Mouse (Mus musculus) midbrain, postnatal 0 days (tissue): Measurements from ENCODE around the gene Glp2r. TPM values are rescaled to one million over a fixed set of nuclear protein-coding genes. Genes with fewer than 3 reads are reported as not detected.
A peak's percentile ranks its signal among the peaks of the same experiment; 100 is the strongest.

Experiments used
- ATAC-seq: fragments of 200-750 bp; cut with Nextera tagmentation; 2 replicates; pipeline ENCODE4 v1.8.0; 2017; ENCODE audit warnings: moderate number of reproducible peaks, mild to moderate bottlenecking, moderate TSS enrichment, moderate library complexity; ENCODE audit not compliant: low FRiP score
- DNase-seq: peaks from one replicate; pipeline ENCODE4 v3.0.0-alpha.2; 2015; ENCODE audit warnings: low spot score
- H3K27ac ChIP-seq: fragments of 300-500 bp; sonication (generic); 2 replicates; pipeline ENCODE4 v1.5.1; 2014; ENCODE audit warnings: low read depth, mild to moderate bottlenecking, low read length, mixed read lengths
- H3K27me3 ChIP-seq: fragments of 300-500 bp; sonication (generic); 2 replicates; pipeline ENCODE4 v1.6.1; 2014; ENCODE audit warnings: low read length, control low read depth, mixed read lengths; ENCODE audit not compliant: insufficient read depth
- H3K36me3 ChIP-seq: fragments of 300-500 bp; sonication (generic); 2 replicates; pipeline ENCODE4 v1.6.1; 2014; ENCODE audit warnings: low read length, control low read depth, mixed read lengths; ENCODE audit not compliant: insufficient read depth
- H3K4me1 ChIP-seq: fragments of 300-500 bp; sonication (generic); 2 replicates; pipeline ENCODE4 v1.6.1; 2014; ENCODE audit warnings: mild to moderate bottlenecking, control low read depth, antibody characterized with exemption, low read length, mixed read lengths; ENCODE audit not compliant: insufficient read depth
- H3K4me2 ChIP-seq: fragments of 300-500 bp; sonication (generic); 2 replicates; pipeline ENCODE4 v1.6.1; 2014; ENCODE audit warnings: low read depth, mild to moderate bottlenecking, low read length, mixed read lengths; ENCODE audit not compliant: poor library complexity, severe bottlenecking
- H3K4me3 ChIP-seq: fragments of 300-500 bp; sonication (generic); 2 replicates; pipeline ENCODE4 v1.5.1; 2014; ENCODE audit warnings: low read depth, mild to moderate bottlenecking, low read length, moderate library complexity
- H3K9ac ChIP-seq: fragments of 300-500 bp; sonication (generic); replicated peaks from 2 replicates; pipeline ENCODE4 v1.6.1; 2014; ENCODE audit warnings: mild to moderate bottlenecking, low read length, moderate library complexity, mixed read lengths; ENCODE audit not compliant: poor library complexity, severe bottlenecking
- H3K9me3 ChIP-seq: fragments of 300-500 bp; sonication (generic); 2 replicates; pipeline ENCODE4 v1.6.1; 2016; ENCODE audit warnings: low read length, control low read depth
- CTCF ChIP-seq: IDR thresholded peaks from 2 replicates; pipeline ENCODE4 v1.5.1; 2016; ENCODE audit warnings: antibody characterized with exemption, mild to moderate bottlenecking
- WGBS: fragments of 180-500 bp; shearing (Covaris S2); extraction: QIAGEN DNeasy Blood & Tissue Kit; methylation state at CpG from one replicate; pipeline ENCODE4 v1.1.7; 2014; 5-methylcytosine and 5-hydroxymethylcytosine counted together
- polyA plus RNA-seq: library from polyadenylated mRNA; unstranded; fragments of >200 nt; fragmentation: Nextera tagmentation; extraction: Ambion mirVana; gene quantifications from 2 replicates; pipeline ENCODE4 v1.2.1, GENCODE M21; 2015
- total RNA-seq: library from RNA; depleted of rRNA; stranded (reverse); fragments of >200 nt; gene quantifications from 2 replicates; pipeline ENCODE4 v1.2.3, GENCODE M21; 2014

Gene Glp2r
- total and polyA plus RNA-seq, 2 experiments from 2014 or later: 0.07 to 0.11 TPM

DNA sequence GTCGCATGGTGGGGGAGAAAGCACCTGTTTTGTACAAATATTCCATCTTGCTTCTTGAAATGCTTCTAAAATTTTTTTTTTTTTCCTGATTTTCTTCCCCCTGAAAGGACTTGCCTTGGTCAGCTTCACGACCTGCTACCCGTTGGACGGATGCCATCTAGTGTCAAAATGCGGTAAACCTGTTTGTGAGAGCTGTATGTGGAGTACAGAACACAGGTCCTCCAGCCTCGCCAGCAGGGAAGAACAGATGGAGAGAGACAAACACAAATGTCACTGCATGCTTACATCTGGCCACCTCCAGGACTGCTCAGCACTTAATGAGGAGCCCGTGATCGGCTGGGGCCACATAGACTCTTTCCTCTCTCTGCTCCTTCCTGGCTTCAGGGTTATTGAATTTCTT lies 1.6 kb upstream of the Glp2r start:
- 24% methylated on average over 8 of the region's 8 CpGs for WGBS
- no peaks in the 10 kb centered on the region for H3K36me3 ChIP-seq
- no peak overlapping the region for H3K4me2 ChIP-seq
- H3K27me3 ChIP-seq: no peaks in the 10 kb centered on the region
- DNase-seq: peak; percentile 89
- H3K27ac ChIP-seq: no peak overlapping the region
- ATAC-seq: no peak
- no peak overlapping the region for H3K4me3 ChIP-seq
- TF ChIP-seq CTCF: peak; percentile 78
- no peaks in the 10 kb centered on the region for H3K4me1 ChIP-seq
- H3K9me3 ChIP-seq: no peaks in the 10 kb centered on the region
- no peak overlapping the region for H3K9ac ChIP-seq

DNA sequence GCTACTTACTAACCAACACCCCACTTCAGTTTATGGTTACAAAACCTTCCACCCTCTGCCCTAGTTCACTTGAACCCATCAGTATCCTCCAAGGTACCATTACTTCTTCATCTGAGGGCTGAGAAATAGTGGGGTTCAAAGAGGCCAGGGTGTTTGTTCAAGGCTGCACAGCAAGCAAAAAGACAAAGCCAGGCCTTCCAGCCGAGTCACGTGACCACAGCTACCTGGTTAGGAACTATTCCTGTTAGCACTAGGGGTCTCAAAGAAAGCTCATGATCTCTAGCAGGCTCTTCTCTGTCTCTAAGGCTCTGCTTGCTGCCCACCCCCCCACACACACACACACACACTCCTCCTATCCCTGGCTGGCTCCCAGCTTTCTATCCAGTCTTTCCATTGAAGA lies 738 bp upstream of the Glp2r start:
- Histone ChIP-seq H3K4me2 (no peak overlapping the region), H3K9ac (no peak overlapping the region), H3K4me3 (no peak overlapping the region), H3K9me3 (no peaks in the 10 kb centered on the region), H3K27me3 (no peaks in the 10 kb centered on the region), H3K27ac (no peak overlapping the region), H3K4me1 (no peaks in the 10 kb centered on the region), H3K36me3 (no peaks in the 10 kb centered on the region)
- WGBS: 87% methylated on average over 2 of the region's 2 CpGs
- TF ChIP-seq CTCF: no peak
- no peak for ATAC-seq
- no peak for DNase-seq

DNA sequence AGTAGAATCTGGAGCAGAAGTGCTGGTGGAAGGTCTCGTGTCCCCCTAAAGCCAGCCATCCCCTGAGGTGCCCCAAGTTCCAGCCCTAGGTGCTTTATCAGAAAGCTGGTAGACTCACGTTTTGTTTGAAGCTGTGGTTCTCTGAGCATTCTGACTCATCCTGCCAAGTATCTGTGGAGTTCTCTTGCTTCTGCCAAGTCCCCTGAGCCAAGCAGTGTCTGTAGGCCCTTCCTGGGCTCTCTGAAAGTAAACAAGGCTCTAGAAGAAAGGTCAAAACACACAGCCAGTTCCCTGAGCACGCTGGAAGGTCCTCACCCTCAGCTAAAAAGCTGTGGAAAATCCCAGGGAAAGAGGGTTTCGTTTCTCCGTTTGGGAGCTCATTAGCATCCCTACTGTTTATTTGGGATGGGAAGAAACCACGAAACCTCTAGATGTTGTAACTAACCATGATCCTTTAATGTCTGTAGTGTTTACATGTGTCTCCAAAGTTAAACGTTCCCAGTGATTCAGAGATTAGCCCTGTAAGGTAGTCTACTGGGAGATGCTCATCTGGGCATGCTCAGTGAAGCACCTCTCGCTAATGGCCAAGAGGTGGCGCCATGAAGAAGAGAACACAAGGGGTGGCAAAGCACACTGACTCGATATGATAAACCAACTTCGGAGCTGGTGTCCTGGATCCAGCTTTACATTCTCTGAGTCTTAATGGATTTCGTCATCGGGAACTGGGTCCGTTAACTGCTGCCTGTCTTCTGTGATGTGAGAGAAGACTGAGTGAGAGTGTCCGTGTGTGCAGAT lies 13.4 kb downstream of the Glp2r start:
- no peaks in the 10 kb centered on the region for H3K9me3 ChIP-seq
- H3K4me2 ChIP-seq: no peak overlapping the region
- DNase-seq (no peak), ATAC-seq (no peak)
- no peaks in the 10 kb centered on the region for H3K27me3 ChIP-seq
- no peaks in the 10 kb centered on the region for H3K36me3 ChIP-seq
- no peak overlapping the region for H3K9ac ChIP-seq
- TF ChIP-seq CTCF: peak; percentile 16; the same call in 1 of the 2 replicates
- no peak overlapping the region for H3K4me3 ChIP-seq
- no peaks in the 10 kb centered on the region for H3K4me1 ChIP-seq
- no peak overlapping the region for H3K27ac ChIP-seq
- 71% methylated on average over 15 of the region's 15 CpGs for WGBS

DNA sequence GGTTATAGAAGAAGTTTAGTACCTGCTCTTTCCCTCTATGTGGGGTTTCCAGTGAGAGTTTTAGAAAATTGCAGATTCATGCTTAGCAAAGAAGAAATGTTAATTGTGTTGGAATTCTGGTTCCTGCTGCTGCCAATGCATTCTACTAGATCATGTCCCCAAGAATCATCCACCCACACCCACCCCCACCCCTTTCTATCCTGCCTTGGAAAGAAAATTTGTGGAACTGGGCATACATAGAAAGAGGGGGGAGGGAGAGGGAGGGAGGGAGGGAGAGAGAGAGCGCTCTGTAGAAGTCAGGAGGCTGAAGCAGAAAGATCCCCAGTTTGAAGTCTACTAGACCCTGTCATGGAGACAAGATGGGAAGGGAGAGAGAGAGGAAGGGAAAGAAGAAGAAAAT lies 14.7 kb downstream of the Glp2r start:
- Histone ChIP-seq H3K9ac (no peak overlapping the region), H3K36me3 (no peaks in the 10 kb centered on the region), H3K4me1 (no peaks in the 10 kb centered on the region), H3K4me3 (no peak overlapping the region), H3K9me3 (no peaks in the 10 kb centered on the region), H3K27ac (no peak overlapping the region), H3K27me3 (no peaks in the 10 kb centered on the region), H3K4me2 (no peak overlapping the region)
- DNase-seq (no peak), ATAC-seq (no peak)
- 100% methylated on average over 1 of the region's 1 CpGs for WGBS
- TF ChIP-seq CTCF: no peak

DNA sequence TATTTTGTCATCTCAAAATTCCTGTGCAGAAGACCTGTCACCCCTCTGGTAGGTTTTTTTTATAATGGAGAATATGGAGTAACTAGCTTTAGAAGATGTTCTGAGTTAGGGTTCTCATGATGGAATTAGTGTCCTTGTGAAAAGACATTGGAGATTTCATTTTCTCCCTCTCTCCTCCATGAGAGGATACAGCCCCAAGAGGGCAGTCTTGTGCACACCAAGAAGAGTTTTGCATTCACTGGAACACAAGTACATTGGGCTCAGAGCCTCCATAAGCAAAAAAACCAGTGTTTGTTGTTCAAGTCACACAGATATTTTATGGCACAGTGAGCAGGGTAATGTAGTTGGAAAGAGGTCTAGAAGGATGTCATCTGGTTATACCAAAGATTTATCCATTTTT lies 29.4 kb downstream of the Glp2r start:
- no peaks in the 10 kb centered on the region for H3K36me3 ChIP-seq
- no peaks in the 10 kb centered on the region for H3K27me3 ChIP-seq
- no peak for TF ChIP-seq CTCF
- DNase-seq: no peak
- H3K9me3 ChIP-seq: no peaks in the 10 kb centered on the region
- H3K4me3 ChIP-seq: no peak overlapping the region
- no peak overlapping the region for H3K9ac ChIP-seq
- H3K4me2 ChIP-seq: no peak overlapping the region
- H3K27ac ChIP-seq: no peak overlapping the region
- no peak for ATAC-seq
- no peaks in the 10 kb centered on the region for H3K4me1 ChIP-seq

DNA sequence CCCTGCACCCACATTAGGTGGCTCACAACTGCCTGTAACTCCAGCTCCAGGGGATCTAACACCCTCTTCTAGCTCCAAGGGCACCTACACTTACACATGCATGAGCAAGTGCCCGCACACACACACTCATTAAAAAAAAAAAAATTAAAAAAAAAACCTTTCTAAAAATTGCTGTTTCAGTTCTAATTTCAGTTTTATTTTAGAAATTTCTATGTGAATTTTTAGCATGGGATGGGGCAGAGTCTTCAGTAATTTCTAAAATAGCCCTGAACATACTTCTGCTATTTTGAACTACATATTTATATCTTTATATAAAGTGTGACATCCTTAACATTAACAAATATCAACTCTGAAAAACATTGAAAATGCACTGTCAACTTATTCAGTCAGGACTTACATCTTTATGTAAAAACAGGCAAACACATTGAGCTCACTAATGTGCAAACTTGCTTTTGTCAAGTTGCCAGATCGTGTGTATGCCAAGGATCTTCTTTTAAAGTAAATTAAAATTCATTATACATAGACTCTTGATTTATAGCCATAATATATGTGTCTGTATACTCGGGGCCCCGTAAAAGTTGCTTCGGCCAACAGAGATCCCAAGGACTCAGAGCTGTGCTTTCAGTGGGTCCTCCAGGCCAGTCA lies 32.0 kb downstream of the Glp2r start:
- H3K4me2 ChIP-seq: no peak overlapping the region
- 89% methylated on average over 5 of the region's 5 CpGs for whole genome bisulfite sequencing
- no peaks in the 10 kb centered on the region for H3K9me3 ChIP-seq
- H3K4me3 ChIP-seq: no peak overlapping the region
- no peak overlapping the region for H3K27ac ChIP-seq
- no peak for TF ChIP-seq CTCF
- no peaks in the 10 kb centered on the region for H3K36me3 ChIP-seq
- ATAC-seq (no peak), DNase-seq (no peak)
- no peaks in the 10 kb centered on the region for H3K4me1 ChIP-seq
- H3K27me3 ChIP-seq: no peaks in the 10 kb centered on the region
- no peak overlapping the region for H3K9ac ChIP-seq
